Mouse (Mus musculus): ENCODE results near the gene Ak4.
"Not testable (repeated sequence)": the region's sequence is repeated elsewhere in the genome, so short reads cannot be mapped to it uniquely, and the experiment has no call there.

The Ak4 gene

DNA sequence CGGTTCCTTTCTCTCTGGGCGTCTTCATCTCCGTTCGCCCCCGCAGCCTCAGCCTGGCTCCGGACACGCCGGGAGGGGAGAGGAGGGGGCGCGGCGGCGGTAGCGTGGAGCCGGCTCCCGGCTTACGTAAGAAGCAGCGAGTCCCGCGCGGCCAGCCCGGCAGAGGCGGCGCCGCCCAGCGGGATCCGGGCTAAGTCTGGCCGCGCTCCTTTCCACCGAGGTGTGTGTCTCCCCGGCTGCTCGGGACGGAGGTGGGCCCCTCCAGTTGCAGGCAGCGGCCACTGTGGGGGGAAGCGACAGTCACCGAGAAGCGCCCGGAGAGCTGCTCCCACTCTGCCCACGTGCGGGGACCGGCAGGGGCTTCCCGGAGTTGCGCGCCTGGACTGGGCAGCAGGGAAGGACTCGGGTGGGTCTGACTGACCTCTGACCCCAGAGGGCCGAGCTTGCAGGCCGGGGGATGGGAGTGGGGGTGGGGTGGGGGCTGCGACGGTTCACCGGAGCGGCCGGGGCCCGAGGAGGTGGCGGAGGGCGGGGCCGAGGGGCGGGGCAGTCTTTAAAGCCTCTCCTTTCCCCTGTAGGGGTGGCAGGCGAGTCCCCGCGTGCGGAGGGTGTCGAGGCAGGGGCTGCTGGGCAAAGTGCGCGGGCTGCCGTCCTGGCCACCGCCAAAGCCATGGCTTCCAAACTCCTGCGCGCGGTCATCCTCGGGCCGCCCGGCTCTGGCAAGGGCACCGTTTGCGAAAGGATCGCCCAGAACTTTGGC, at the start of gene Ak4:
Gene Ak4 (plus strand): TSS at position 127 of the 760 bp plus-strand sequence.
- peak in 1 of 2 experiments; percentile 20 for DNase-seq (ENCODE audit: low read depth in 2 of 2, low spot score in 2 of 2)

DNA sequence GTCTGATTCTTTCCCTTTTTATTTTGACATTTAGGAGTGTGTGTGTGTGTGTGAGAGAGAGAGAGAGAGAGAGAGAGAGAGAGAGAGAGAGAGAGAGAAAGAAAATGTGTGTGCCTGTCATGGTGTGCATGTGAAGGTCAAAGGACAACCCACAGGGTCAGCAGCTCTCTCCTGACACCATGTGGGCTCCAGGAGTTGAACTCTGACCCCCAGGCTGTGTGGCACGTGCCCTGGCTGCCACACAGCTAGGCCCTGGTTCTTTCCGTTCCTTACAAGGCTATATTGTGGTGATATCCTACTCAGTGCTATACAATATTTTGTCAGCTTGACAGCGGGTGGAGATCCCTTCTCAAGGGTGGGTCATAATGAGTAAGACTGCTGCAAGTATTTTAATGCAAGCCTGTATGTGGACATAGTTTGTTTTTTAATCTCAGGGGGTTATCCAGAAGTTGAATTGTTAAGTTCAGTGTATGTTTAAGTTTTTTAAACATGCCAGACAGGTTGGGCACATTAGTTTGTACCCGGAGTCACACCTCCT, 49.3 kb upstream of the Ak4 start:
- no peak for DNase-seq (ENCODE audit: low read depth in 2 of 2, low spot score in 2 of 2)

DNA sequence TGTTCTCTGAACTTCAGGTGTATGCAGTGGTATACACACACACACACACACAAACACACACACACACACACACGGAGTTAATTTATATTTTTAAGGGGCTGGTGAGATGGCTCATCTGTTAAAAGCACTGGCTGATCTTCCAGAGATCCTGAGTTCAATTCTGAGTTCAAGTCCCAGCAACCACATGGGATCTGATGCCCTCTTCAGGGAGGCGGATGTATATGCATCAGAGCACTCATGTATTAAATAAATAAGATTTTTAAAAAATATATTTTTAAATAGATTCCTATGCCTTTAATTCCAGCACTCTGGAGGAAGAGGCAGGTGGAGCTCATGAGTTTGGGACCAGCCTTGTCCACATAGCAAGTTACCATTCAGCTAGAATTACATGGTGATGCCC, 46.8 kb upstream of the Ak4 start:
- DNase-seq (ENCODE audit: low read depth in 2 of 2, low spot score in 2 of 2): no peak

DNA sequence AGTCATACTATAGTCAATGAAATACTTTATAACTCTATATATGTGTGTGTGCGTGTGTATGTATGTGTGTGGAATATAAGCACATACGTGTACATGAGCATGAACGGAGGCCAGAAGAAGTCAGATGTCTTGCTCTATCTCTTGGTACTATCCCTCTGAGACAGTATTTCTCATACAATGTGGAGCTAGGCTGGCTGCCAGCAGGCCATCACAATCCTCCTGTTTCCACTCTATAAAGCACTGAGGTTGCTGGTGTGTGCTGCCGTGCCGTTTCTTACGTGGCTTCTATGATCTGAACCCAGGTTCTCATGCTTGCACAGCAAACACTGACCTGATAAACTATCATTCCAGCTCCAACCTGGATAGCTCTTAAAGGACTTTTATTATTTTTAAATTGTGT, 46.3 kb upstream of the Ak4 start:
- DNase-seq (ENCODE audit: low read depth in 2 of 2, low spot score in 2 of 2): no peak

DNA sequence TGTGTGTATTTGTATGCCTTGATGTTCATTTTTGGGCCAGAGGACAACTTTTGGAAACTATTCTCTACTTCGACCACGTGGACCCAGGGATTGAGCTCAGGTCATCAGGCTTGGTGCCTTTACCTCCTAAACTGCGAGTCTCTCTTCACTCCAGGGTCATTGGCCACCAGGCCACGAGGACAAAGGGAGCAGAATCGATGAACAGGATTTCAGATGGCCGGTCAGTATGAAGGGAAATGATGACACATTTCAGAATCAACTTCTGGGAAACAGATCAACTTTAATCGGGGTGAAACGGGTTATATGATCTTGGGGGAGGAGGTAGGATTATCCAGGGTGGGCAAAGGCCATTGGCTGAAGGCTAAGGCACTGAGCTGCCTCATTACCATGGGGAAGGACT, 45.0 kb upstream of the Ak4 start:
- no peak for DNase-seq (ENCODE audit: low read depth in 2 of 2, low spot score in 2 of 2)

DNA sequence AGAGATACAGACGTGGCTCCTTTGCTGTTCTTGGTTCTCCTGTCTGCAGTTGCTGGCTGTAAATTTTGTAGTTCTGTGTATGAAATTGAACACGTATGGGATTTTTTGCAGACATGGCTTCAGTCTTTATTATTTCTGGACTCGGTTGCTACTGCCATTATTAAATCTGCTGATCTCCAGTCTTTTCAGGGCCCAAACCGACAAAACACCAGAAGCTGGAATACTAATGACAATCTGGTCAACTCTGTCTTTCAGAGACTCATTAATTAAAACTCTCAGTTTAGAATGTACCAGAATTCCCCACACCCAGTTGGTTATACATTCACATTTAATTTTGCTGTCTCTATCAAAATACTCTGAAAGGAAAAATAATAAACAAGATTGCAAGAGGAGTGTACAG, 42.2 kb upstream of the Ak4 start:
- no peak for DNase-seq (ENCODE audit: low read depth in 2 of 2, low spot score in 2 of 2)

DNA sequence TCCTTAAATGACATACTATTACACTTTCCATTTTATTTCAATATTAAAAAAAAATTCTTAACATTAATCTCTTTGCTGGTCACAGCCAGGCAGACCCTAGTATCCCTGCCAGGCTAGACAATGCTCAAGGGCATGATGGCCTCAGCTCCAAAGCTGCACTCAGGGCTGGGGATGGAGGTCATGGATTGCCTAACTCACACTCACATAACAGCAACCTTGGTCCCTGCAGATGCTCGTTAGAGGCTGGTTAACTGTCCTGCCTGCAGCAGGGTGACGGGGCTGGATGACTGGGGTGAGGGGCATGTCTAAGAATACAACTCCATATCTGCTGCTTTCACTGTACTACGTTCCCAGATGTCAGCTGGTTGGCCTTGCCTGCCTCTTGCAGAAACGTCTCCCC, 40.8 kb upstream of the Ak4 start:
- no peak for DNase-seq (ENCODE audit: low read depth in 2 of 2, low spot score in 2 of 2)

DNA sequence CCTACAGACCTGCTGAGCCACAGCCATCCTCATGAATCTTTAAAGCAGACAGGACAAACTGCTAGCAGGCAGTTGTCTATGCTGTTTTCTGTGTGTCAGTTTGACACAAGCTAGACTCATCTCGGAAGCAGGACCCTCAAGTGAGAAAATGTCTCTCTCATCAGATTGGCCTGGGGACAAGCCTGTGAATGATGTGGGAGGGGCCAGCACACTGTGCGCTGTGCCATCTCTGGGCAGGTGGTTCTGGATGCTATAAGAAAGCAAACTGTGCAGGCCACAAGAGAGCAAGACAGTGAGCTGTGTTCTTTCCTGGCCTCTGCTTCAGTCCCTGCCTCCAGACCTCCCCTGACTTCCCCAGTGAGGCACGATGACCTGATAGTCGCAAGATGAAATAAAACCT, 40.3 kb upstream of the Ak4 start:
- no peak for DNase-seq (ENCODE audit: low read depth in 2 of 2, low spot score in 2 of 2)

DNA sequence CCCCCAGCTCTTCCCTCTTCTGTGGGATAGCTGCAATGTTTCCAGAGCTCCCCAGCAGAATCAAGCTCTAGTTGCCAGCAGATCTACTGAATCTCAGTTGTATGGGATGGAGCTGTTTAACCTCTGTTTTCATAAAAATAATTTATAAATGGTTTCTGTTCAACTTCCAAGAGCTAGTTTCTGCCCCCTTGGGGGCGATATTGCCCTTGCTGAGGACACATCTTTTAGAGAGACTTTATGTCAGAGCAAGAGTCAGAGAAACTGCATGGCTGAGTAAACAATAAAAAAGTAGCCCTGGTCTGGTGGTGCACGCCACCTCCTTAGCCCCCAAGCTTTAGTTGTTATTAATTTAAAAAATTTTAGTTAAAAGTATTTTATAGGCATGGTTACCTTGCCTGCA, 34.1 kb upstream of the Ak4 start:
- DNase-seq (ENCODE audit: low read depth in 2 of 2, low spot score in 2 of 2): no peak

DNA sequence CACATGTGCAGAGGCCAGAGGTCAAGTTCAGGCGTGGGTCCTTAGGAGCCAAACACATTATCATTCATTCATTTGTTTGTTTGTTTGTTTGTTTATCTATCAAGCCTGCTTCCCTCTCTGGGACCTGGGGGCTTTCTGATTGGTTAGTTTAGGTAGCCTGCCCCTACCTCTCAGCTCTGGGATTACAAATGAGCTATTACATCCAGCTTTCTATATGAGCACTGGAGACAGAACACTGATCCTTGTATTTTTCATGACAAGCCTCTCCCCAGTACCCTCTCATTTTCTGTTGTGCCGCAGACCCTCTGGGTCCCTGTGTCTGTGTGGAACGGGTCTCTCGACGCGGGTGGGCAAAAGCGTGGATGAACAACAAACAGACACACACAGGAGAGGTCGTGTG, 30.8 kb upstream of the Ak4 start:
- no peak for DNase-seq (ENCODE audit: low read depth in 2 of 2, low spot score in 2 of 2)

DNA sequence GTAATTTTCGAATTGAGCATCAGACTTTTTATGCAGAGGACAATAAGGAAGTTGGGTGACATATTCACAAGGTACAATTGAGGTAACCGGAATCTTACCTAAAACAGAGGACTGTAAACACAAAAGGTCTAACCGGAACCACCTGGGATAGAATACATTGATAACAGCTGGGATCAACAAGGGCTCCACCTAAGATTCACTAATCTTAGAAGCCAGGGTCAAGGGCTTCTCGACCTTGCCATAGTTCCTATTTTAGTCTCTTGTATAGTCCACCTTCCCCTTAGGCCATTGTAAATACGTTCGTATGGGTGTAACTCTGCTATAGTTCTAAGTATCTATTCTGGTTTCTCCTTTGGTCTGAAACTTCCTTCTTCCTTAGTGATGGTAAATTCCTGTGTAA, 30.4 kb upstream of the Ak4 start:
- not testable (repeated sequence) for DNase-seq (ENCODE audit: low read depth in 2 of 2, low spot score in 2 of 2)

DNA sequence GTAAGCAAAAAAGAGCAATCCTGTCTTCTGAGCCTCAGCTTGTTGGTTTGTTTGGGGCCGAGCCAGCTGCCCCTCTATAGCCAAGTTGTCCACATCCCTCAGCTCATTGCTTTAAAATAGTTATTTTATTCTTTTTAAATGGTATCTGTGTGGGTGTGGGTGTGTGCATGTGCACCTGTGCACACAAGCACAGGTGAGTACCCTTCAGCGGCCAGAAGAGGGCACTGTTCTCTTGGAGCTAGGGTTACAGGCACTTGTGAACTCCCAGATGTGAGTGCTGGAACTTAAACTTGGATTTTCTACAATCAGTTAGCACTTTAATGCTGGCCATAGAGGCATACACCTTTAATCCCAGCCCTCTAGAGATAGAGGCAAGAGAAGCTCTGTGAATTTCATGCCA, 26.8 kb upstream of the Ak4 start:
- DNase-seq (ENCODE audit: low read depth in 2 of 2, low spot score in 2 of 2): no peak

DNA sequence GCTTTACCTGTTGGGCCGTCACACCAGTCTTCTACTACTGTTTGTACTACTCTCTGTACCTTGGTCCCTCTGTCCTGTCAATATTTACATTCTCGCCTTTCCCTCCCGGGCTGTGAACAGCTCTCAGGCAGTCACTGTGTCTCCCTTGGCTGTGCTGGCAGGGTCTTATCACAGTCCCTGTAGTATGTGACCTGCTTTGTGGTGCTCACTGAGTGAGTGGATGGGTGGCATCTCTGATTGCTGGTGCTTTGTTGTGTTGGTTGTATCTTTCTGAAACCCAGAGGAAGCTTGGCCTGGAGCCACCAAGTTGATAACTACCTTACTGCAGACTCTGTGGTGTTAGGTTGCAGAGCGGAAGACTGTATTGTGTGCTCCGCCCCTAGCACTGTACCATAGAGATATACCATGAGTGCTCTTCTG, 25.8 kb upstream of the Ak4 start:
- no peak for DNase-seq (ENCODE audit: low read depth in 2 of 2, low spot score in 2 of 2)

DNA sequence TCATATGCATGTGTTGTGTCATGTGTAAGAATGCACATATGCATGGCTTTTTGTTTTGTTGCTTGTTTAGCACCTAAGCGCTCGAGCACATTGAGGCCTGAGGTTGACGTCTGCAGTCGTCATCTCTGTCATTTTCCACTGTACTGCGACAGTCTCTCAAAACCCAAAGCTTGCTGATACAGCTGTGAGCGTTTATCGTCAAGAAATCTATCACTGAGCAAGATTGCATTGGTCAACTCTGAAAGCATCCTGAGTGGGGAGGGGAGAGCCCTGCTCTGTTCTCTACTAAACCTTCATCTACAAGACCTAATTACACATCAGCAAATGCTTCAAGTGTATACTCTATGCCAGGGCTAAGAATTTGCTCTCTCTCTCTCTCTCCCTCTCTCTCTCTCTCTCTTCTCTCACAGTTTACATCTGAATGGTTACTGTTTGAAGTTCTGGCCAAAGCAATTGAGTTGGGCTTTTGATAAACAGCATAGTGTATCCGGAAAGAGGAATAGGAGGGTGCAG, 24.0 kb upstream of the Ak4 start:
- no peak for DNase-seq (ENCODE audit: low read depth in 2 of 2, low spot score in 2 of 2)

DNA sequence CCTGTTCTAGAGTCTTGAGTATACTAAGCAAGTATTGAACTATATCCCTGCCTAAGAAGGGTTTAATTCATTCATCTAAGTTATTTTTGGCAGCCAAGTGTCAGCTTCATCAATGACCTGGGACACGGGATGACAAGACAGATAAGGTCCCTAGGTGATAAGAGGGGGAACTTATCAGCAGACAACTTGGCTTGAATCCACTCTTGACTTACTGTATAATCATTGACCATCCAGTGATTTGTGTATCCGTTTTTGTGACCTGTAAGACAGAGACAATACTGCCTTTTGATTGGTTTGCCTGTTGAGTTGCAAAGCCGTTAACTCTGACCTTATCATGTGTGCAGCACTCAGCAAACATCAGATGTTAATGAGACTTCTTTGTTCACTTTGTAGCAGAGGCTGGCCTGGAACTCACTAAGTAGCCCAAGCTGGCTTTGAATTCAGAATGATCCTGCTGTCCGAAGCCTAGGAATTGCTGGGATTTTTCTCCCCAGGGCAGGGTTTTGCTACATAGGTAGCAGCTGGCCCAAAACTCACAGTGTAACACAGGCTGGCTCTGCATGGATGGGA, 19.0 kb upstream of the Ak4 start:
- no peak for DNase-seq (ENCODE audit: low read depth in 2 of 2, low spot score in 2 of 2)

DNA sequence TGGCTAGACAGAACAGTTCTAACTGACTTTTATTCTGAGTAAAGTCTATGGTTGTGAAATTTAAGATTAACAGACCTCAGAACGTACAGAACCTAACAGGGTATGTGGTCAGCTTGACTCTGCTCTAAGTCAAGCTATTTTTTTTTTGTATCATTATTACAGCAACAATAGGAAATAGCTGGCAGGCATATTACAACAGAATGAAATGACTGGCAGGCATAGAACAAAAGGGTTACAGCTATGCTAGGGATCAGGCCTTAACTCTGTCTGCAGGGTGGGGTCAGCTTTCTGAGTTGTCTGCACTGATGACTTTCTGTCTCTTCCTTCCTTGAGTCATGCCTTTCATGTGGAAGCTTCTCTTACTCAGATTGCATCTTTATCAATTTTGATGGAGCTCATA, 17.1 kb upstream of the Ak4 start:
- DNase-seq (ENCODE audit: low read depth in 2 of 2, low spot score in 2 of 2): no peak

DNA sequence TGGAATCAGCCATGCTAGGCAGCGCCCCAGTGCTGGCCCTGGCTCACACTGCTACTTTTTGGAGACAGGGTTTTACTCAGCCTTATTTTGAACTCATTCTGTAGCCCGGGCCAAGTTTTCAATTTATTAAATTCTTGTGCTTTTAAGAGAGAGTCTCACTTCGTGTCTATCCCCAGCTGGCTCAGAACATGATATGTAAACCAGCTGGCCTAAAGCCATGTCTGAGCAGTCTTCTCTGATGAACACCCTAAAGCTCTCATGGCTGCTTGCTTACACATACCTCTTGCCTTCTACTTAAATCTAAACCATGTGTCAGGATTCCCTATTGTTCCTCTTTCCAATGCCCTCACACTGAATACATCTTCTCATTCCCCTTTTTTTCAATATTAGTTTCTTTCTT, 14.2 kb upstream of the Ak4 start:
- no peak for DNase-seq (ENCODE audit: low read depth in 2 of 2, low spot score in 2 of 2)

DNA sequence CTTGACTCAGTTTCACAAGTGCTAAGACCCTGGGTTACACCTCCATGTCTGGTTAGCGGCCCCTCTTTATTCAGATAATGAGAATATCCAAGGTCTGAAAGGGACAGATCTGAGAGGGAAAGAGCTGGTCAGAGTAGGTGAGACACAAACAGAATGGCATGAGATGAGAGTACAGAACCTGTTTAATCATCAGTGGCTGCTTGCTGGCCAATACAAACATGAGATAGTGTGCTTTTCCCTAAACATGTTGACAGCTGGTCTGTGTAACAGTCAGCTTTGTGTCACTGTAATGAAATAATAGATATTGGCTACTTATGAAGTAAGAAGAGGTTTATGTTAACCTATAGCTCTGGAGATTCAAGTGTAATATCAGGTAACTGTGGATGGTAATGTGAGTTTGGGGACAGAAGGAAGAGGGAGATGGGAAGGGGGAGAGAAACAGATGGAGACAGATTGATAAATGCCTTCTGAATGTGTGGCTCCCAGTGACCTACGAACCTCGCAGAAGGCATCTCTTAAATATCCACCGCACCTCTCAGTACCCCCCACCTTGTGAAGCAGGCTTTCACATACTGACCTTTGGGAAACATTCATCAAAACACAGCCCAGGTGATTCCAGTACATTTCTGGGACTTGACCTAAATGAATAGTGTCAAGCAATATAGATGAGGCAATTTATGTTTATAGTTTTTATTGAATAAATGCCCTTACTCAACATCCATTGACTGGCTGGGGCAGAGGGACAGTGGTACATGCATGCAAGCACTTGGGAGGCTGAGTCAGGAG, 12.5 kb upstream of the Ak4 start:
- DNase-seq (ENCODE audit: low read depth in 2 of 2, low spot score in 2 of 2): no peak

DNA sequence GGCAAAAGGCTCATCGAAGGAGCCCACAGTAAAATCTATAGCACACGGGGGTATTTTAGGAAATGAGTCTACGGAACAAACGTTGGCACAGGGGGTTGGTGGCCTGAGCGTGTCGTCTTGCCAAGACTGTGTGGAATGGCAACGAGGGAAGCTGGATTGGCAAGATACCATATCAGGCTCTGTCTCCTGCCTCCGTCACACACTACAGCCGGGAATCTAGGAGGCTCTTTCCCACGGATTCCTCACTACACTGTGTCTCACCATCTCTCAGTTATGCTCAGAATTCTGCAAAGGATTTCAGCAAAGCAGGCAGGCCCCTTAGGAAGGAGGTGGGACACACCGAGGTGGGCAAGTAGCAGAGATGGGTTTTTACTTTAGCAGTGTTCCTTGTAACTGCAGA, 2.1 kb upstream of the Ak4 start:
- DNase-seq (ENCODE audit: low read depth in 2 of 2, low spot score in 2 of 2): no peak

DNA sequence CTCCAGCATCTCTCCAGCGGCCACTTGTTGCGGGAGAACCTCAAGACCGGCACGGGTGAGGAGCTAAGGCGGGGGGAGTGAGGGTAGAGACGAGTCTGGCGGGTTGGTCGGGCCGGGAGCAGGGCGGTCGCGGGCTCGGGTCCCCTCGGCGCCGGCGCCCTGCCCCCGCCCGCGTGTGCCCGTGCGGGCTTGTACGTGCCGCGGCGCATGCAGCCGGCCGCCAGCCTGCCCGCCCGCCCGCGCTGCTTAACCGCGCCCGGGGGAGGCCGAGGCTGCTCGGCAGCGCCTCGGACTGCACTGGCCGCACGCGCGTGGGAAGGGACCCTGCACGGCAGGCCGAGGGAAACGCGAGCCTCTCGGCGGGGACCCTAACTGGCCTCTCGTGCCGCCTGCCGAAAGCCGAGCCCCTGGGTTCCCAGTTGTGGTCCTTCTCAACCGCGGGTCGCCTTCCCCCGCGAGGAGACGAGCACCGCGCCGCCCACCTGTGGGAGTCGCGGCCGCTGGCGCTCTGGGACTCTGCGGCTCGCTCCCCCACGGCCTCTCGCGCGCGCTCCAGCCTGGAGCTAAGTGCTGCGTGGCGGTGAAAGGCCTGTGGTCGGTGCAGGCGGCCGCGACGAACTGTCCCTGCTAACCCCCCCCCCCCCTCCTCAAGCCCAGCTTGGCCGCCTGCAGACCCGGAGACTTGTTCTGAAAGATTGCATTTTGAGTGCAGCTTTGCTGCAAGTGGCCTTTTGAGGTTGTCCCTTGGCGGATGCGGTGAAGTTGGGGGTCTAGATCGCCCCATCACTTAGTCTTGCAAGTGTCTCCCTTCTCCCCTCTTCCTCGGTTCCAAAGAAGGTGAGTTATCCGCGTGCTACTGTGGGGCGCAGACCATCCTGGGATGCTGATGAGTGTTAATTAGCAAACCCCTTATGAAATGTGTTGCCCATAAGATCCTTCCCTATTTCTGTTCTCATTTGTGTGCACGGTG, 1.1 kb downstream of the Ak4 start:
- DNase-seq (ENCODE audit: low read depth in 2 of 2, low spot score in 2 of 2): no peak

DNA sequence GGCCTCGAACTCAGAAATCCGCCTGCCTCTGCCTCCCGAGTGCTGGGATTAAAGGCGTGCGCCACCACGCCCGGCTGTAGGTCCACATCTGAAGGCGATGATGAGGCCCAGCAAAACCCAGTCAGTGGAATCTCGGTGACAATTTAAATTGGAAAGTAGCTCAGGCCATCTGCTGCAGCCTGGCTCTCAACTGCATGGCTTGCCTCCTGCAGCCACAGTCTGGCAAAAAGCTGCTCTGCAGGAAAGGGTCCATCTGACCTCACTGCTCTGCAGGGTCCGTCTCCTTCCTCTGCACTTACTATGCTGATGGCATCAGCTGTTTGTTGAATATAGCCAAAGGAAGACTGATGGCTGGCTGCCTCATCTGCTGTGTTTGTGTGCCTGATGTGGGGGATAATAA, 3.9 kb downstream of the Ak4 start:
- DNase-seq (ENCODE audit: low read depth in 2 of 2, low spot score in 2 of 2): no peak

Data from CD8-positive naive resting alpha-beta T cell, adult 2 months (primary cell).